Mouse (Mus musculus) neural tube, embryonic 11.5 days (tissue): ENCODE measurements around the gene Uaca. TPM values are rescaled to one million over a fixed set of nuclear protein-coding genes. Genes with fewer than 3 reads are reported as not detected.
"Not testable (repeated sequence)": the region's sequence is repeated elsewhere in the genome, so short reads cannot be mapped to it uniquely, and the experiment has no call there.

Experiments
- ATAC-seq: fragments of 200-750 bp; cut with Nextera tagmentation; 2 replicates; pipeline ENCODE4 v1.8.0; 2017; ENCODE audit warnings: moderate number of reproducible peaks, mild to moderate bottlenecking, moderate TSS enrichment, moderate library complexity; ENCODE audit not compliant: insufficient read depth, low FRiP score, low TSS enrichment
- DNase-seq: peaks from one replicate; pipeline ENCODE4 v3.0.0-alpha.2; 2015; ENCODE audit warnings: low spot score
- H3K27ac ChIP-seq: fragments of 300-500 bp; sonication (generic); 2 replicates; pipeline ENCODE4 v1.5.1; 2014; ENCODE audit warnings: low read depth, mild to moderate bottlenecking, low read length
- H3K27me3 ChIP-seq: fragments of 300-500 bp; sonication (generic); 2 replicates; pipeline ENCODE4 v1.6.1; 2014; ENCODE audit warnings: mild to moderate bottlenecking, low read length, mixed read lengths; ENCODE audit not compliant: control insufficient read depth, insufficient read depth
- H3K36me3 ChIP-seq: fragments of 300-500 bp; sonication (generic); 2 replicates; pipeline ENCODE4 v1.6.1; 2014; ENCODE audit warnings: mild to moderate bottlenecking, low read length, moderate library complexity, mixed read lengths; ENCODE audit not compliant: control insufficient read depth, insufficient read depth
- H3K4me1 ChIP-seq: fragments of 300-500 bp; sonication (generic); 2 replicates; pipeline ENCODE4 v1.6.1; 2014; ENCODE audit warnings: low read length, mixed read lengths; ENCODE audit not compliant: control insufficient read depth, insufficient read depth
- H3K4me2 ChIP-seq: fragments of 300-500 bp; sonication (generic); 2 replicates; pipeline ENCODE4 v1.6.1; 2014; ENCODE audit warnings: low read depth, mild to moderate bottlenecking, moderate library complexity
- H3K4me3 ChIP-seq: fragments of 300-500 bp; sonication (generic); 2 replicates; pipeline ENCODE4 v1.5.1; 2014; ENCODE audit warnings: low read depth, low read length
- H3K9ac ChIP-seq: fragments of 300-500 bp; sonication (generic); 2 replicates; pipeline ENCODE4 v1.6.1; 2014; ENCODE audit warnings: mild to moderate bottlenecking, low read length
- H3K9me3 ChIP-seq: fragments of 300-500 bp; sonication (generic); 2 replicates; pipeline ENCODE4 v1.6.1; 2016; ENCODE audit warnings: low read length; ENCODE audit not compliant: control insufficient read depth
- WGBS: fragments of 180-500 bp; shearing (Covaris S2); extraction: QIAGEN DNeasy Blood & Tissue Kit; methylation state at CpG from one replicate; pipeline ENCODE4 v1.1.7; 2014; 5-methylcytosine and 5-hydroxymethylcytosine counted together
- polyA plus RNA-seq: library from polyadenylated mRNA; unstranded; fragments of >200 nt; fragmentation: Nextera tagmentation; extraction: Ambion mirVana; gene quantifications from 2 replicates; pipeline ENCODE4 v1.2.1, GENCODE M21; 2014

The Uaca gene
- polyA plus RNA-seq, 1 experiment from 2014 or later, result 21.9 TPM

DNA sequence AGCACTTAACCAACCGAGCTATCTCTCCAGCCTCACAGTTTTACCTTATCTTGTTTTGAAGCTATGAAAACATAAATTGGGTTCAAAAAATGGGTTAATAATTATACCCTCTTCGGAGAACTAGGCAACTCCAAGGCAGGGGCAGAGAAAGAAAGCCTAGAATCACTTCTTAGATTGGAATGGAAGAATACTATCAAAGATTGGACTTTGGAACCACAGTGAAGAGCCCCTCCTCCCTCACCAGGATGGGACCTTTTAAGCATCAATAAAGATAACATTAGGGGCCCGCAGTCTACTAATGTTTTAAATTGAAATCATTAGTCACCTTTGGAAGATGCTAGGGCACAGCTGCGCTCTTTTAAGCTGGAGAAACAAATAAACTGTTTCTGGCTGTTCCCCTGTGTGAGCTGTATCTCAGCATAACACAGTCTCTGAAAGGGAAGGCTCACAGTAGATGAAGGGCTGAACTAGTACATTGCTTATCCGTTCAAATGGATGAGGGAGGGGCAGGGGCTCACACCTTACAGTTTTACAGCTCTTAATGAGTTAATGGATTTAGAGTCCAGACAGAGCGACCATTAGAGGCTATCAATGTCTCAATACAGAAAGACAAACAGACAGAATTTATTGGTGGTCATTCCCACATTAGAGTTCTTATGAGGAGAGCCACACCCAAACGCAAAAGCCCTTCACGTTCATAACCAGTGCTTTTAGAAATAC is 6.5 kb downstream of the Uaca start:
- Histone ChIP-seq H3K9ac (no peak overlapping the region), H3K27me3 (no peaks in the 10 kb centered on the region), H3K36me3 (no peaks in the 10 kb centered on the region), H3K4me2 (no peak overlapping the region), H3K4me1 (no peaks in the 10 kb centered on the region), H3K9me3 (no peaks in the 10 kb centered on the region), H3K27ac (no peak overlapping the region), H3K4me3 (no peak overlapping the region)
- ATAC-seq (no peak), DNase-seq (no peak)
- WGBS, result 45% methylated on average over 8 of the region's 8 CpGs

DNA sequence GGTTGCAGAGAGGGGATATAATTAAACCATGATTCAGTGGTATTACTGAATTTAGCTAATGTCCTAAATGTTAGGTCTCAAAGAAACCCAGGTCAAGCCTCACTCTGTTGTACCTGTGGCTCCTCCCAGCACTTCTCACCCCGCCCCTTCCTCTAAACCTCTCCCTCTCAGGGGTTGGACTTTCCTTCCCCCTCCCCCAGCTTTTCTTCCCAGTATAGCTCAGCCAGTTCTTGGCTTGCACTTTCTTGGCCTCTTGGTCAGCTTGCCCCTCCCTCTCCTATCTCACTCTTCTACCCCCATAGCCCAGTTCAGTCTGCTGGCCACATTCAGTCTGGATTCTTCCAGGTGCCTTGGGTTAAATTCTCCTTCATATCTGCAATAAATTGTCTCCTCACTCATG is 7.4 kb downstream of the Uaca start:
- Histone ChIP-seq H3K27ac (no peak overlapping the region), H3K4me2 (no peak overlapping the region), H3K9me3 (no peaks in the 10 kb centered on the region), H3K4me1 (no peaks in the 10 kb centered on the region), H3K4me3 (no peak overlapping the region), H3K9ac (no peak overlapping the region), H3K36me3 (no peaks in the 10 kb centered on the region), H3K27me3 (no peaks in the 10 kb centered on the region)
- 58% methylated on average over 1 of the region's 1 CpGs for WGBS
- ATAC-seq, result no peak
- no peak for DNase-seq

DNA sequence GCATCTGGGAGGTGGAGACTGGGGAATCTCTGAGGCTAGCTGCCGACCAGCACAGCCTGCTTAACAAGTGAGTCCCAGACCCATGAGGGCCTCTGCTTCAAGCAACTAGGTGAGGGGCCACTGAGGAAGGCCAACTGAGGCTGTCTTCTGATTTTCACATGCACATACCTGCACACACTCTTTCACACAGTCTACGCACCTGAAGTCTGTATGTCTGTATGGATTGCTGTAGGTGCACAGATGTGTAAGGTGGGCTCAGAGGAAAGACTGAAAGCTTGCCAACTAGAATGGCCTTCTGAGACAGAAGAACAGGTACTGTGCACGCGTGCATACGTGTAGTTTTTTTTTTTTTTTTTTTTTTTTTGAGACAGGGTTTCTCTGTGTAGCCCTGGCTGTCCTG is 8.0 kb downstream of the Uaca start:
- H3K4me1 ChIP-seq, result no peaks in the 10 kb centered on the region
- DNase-seq (no peak), ATAC-seq (no peak)
- no peak overlapping the region for H3K27ac ChIP-seq
- H3K27me3 ChIP-seq, result no peaks in the 10 kb centered on the region
- no peak overlapping the region for H3K4me2 ChIP-seq
- no peaks in the 10 kb centered on the region for H3K9me3 ChIP-seq
- H3K36me3 ChIP-seq, result no peaks in the 10 kb centered on the region
- no peak overlapping the region for H3K9ac ChIP-seq
- H3K4me3 ChIP-seq, result no peak overlapping the region
- 85% methylated on average over 5 of the region's 5 CpGs for WGBS

DNA sequence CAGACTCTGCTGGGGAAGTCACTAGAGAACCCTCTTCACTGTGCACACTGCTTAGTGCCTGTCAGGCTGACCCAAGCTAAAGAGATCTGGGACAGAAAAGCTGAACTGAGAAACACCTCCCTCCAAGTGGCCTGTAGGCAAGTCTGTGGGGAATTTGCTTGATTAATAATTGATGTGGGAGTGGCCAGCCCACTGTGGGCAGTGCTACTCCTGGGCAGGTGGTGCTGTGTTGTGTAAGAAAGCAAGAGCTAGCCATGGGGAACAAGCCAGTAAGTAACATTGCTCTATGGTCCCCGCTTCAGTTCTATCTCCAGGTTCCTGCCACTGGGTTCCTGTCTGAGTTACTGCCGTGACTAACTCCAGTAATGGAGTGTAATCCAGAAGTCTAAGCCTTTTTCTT is 11.7 kb downstream of the Uaca start:
- no peak for DNase-seq
- Histone ChIP-seq H3K4me2 (no peak overlapping the region), H3K36me3 (no peaks in the 10 kb centered on the region), H3K9ac (no peak overlapping the region), H3K9me3 (no peaks in the 10 kb centered on the region), H3K27ac (no peak overlapping the region), H3K27me3 (no peaks in the 10 kb centered on the region), H3K4me1 (no peaks in the 10 kb centered on the region), H3K4me3 (no peak overlapping the region)
- 95% methylated on average over 2 of the region's 2 CpGs for WGBS
- ATAC-seq, result no peak

DNA sequence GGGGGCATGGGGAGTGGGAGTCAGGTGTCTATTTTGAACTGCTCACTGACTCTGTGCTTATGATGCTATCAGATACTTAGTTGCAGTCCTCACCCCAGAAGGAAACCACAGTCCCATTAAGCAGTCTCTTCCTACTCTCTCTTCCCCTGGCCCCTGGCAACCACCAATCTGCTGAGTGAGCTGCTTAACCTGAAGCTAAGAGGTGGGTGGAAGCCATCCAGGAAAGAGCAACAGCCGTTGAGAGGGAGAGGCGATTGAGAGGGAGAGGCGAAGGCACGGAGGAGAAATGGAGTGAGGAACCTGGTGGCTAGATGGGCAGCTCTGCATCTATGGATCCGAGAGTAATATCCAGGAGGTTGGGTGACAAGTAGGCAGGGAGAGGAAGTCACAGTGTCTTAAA is 13.7 kb downstream of the Uaca start:
- Histone ChIP-seq H3K4me3 (no peak overlapping the region), H3K27me3 (no peaks in the 10 kb centered on the region), H3K9me3 (no peaks in the 10 kb centered on the region), H3K4me1 (no peaks in the 10 kb centered on the region; the same call in 1 of the 2 replicates), H3K9ac (no peak overlapping the region), H3K27ac (no peak overlapping the region), H3K4me2 (no peak overlapping the region), H3K36me3 (no peaks in the 10 kb centered on the region)
- 91% methylated on average over 5 of the region's 5 CpGs for WGBS
- no peak for ATAC-seq
- DNase-seq, result no peak

DNA sequence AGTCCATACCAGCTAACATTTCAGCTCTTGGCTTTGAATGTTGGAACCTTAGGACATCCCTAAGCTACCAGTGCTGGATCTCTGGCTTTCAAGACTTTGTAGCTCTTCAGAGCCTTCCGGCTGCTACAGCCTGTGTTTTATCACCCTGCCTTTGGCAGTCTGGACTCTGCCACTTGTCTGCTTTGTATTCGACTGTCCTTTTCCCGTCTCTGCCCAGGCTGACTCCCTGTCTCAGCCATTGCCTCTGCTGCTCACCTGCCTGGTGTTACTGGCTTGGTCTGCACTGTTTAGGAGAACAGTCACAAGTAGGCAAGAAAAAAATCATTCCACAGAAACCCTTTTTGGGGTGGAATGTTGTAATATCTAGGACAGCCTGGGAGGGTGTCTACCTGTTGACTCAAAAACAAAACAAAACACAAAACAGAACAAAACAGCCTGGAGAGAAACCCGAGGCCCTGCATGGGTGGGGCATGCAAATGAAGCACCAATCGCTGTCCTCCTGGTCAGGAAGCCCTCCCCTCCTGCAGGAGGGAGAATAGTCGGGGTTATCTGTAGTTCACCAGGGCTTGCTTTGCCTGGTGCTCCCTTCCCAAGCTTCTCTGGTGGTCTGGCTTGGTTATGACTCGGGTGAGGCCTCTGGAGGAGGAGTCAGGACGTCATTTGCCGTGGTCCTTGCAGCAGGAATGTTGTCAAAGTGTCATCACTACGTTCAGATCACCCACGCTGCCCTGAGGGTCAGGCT is 19.0 kb downstream of the Uaca start:
- no peak overlapping the region for H3K9ac ChIP-seq
- H3K4me2 ChIP-seq, result 0 out of 2 replicates have a peak overlapping the region, but pooled peaks have one; percentile 10
- DNase-seq (peak; percentile 58), ATAC-seq (no peak)
- H3K9me3 ChIP-seq, result no peaks in the 10 kb centered on the region
- H3K27ac ChIP-seq, result no peak overlapping the region
- peaks cover 5% of the 10 kb centered on the region for H3K4me1 ChIP-seq
- H3K36me3 ChIP-seq, result no peaks in the 10 kb centered on the region
- H3K27me3 ChIP-seq, result no peaks in the 10 kb centered on the region
- WGBS, result 6% methylated on average over 11 of the region's 11 CpGs
- no peak overlapping the region for H3K4me3 ChIP-seq

DNA sequence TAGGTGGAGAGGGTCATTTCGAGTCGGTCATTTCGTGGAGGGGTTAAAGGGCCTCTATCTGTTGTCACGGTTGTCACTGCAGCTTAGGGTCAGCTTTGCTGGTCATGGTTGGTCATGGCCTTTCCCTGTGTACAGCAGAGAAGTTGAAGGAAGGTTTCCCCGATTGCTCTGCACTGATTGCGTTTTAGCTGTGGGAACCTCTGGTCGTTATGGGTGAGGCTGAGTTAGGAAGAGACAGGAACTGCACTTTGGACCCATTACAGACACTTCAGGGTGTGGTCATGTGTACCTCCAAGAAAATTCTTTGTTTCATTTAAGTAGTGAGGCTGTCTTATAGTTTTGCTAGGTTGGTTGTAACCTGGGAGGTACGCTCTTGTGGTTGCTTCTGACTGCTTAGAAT is 21.2 kb downstream of the Uaca start:
- Histone ChIP-seq H3K4me3 (no peak overlapping the region), H3K36me3 (no peaks in the 10 kb centered on the region), H3K4me2 (no peak overlapping the region), H3K4me1 (peaks cover 5% of the 10 kb centered on the region), H3K27me3 (no peaks in the 10 kb centered on the region), H3K9me3 (no peaks in the 10 kb centered on the region), H3K9ac (no peak overlapping the region), H3K27ac (no peak overlapping the region)
- WGBS, result 83% methylated on average over 8 of the region's 8 CpGs
- DNase-seq (no peak), ATAC-seq (no peak)

DNA sequence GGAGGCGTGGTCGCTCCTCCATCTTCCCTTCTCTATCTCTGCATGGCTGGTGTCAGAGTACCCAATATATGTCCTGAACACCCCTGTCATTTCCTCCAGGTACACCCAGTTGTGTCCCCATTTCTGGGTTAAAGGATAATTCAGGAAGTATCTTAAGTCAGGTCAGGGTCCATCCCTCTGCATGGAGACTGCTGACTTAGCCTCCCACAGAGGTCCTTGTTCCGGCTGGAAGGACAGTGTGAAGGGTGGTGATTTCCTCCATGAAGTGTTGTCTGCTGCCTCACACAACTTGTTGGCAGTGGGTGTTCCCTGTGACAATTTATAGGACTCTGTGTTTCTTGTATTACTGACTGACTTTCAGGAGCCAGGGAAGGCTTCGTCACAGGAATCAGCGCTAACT is 23.2 kb downstream of the Uaca start:
- H3K27ac ChIP-seq, result no peak overlapping the region
- H3K4me3 ChIP-seq, result no peak overlapping the region
- ATAC-seq, result no peak
- no peak overlapping the region for H3K9ac ChIP-seq
- WGBS, result 78% methylated on average over 5 of the region's 5 CpGs
- H3K4me1 ChIP-seq, result peaks cover 5% of the 10 kb centered on the region
- no peaks in the 10 kb centered on the region for H3K9me3 ChIP-seq
- no peaks in the 10 kb centered on the region for H3K36me3 ChIP-seq
- H3K27me3 ChIP-seq, result no peaks in the 10 kb centered on the region
- no peak overlapping the region for H3K4me2 ChIP-seq
- DNase-seq, result no peak

DNA sequence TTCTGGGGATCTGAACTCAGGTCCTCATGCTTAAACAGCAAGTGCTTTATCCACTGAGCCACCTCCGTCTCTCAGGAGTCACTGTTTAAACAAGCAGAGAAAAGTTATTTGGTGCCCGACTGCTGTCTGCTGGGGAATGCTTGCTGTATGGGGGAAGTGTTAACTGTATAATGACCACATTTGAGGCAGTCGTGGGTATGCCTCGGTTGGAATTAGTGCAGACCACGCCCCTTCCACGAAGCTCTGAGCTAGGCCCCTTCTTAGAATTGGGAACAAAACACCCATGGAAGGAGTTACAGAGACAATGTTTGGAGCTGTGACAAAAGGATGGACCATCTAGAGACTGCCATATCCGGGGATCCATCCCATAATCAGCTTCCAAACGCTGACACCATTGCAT is 24.2 kb downstream of the Uaca start:
- WGBS, result 54% methylated on average over 7 of the region's 8 CpGs
- not testable (repeated sequence) for DNase-seq, ATAC-seq, H3K27ac ChIP-seq, H3K4me3 ChIP-seq, H3K4me2 ChIP-seq, H3K4me1 ChIP-seq, H3K9me3 ChIP-seq, H3K9ac ChIP-seq, H3K36me3 ChIP-seq, H3K27me3 ChIP-seq
